Comparison of ENCODE assay signal across 8 mouse cellular contexts in the genomic region with DNA sequence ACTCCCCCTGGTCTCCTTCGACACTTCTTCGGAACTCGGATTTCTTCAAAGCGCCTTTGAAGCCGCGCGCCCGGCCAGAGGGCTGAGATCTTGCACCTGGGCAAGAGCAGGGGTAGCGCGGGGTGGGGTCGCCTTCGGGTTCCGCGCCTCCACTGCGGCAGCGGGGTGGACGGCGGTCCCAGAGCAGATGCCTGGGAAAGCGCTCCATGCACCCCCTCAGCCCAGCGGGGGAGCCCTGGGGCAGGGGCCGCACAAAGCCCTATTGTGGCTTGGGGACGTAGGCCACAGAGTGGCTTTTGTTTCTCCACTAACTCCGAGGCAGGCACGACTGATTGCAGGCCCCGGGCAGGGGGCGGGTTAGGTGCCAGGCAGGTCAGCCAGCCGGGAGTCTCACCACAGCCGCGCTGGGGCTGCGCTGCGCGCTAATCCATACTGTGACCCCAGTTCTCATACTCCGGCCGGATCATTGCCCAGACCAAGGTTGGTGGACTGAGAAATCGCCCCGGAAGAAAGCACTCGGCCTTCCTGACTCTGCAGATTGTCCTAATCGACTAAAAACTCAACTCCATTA. TPM values are rescaled to one million over a fixed set of nuclear protein-coding genes. Genes with fewer than 3 reads are reported as not detected.
A peak's percentile ranks its signal among the peaks of the same experiment; 100 is the strongest.
DNase-seq lines count a peak whose midpoint lies in the region; ATAC-seq and TF ChIP-seq lines count a peak whose summit lies in the region.

No protein-coding gene starts in this region.

- peak; percentile 46 for ATAC-seq in forebrain, postnatal 0 days
- ATAC-seq in kidney, postnatal 0 days (replicated peaks; ENCODE audit: low FRiP score, low read depth) = peak; percentile 64
- ATAC-seq in megakaryocyte progenitor cell, adult 5-6 weeks (replicated peaks; ENCODE audit: poor library complexity) = 0 out of 2 replicates have a peak, but pooled peaks have one; percentile 9

- TF ChIP-seq CTCF in forebrain, postnatal 0 days (IDR thresholded peaks at IDR 0.05; ENCODE audit: low read depth) = peak; percentile 17; the same call in 1 of the 2 replicates
- no peak for TF ChIP-seq CTCF in kidney, postnatal 0 days (IDR thresholded peaks at IDR 0.05; ENCODE audit: low read depth)

- WGBS in forebrain, postnatal 0 days = 3% methylated on average over 38 of the region's 38 CpGs
- WGBS in kidney, postnatal 0 days = 3% methylated on average over 38 of the region's 38 CpGs

- no peaks in the 10 kb centered on the region for H3K36me3 ChIP-seq in forebrain, postnatal 0 days (ENCODE audit: insufficient read depth)
- H3K36me3 ChIP-seq in kidney, postnatal 0 days (ENCODE audit: insufficient read depth, low read length) = no peaks in the 10 kb centered on the region

- H3K27ac ChIP-seq in forebrain, postnatal 0 days (ENCODE audit: low read depth, low read length) = peak overlapping the region; percentile 62
- H3K27ac ChIP-seq in kidney, postnatal 0 days = peak overlapping the region; percentile 91

- H3K9me3 ChIP-seq in forebrain, postnatal 0 days (ENCODE audit: low read length) = no peaks in the 10 kb centered on the region
- H3K9me3 ChIP-seq in kidney, postnatal 0 days (replicated peaks; ENCODE audit: low read length) = no peaks in the 10 kb centered on the region

- peaks cover 29% of the 10 kb centered on the region for H3K27me3 ChIP-seq in forebrain, postnatal 0 days (ENCODE audit: insufficient read depth, low read length)
- no peaks in the 10 kb centered on the region for H3K27me3 ChIP-seq in kidney, postnatal 0 days (ENCODE audit: insufficient read depth, low read length)

- peak overlapping the region; percentile 50 for H3K4me3 ChIP-seq in forebrain, postnatal 0 days (ENCODE audit: low read depth, low read length)
- H3K4me3 ChIP-seq in kidney, postnatal 0 days (replicated peaks; ENCODE audit: low read depth, low read length) = peak overlapping the region; percentile 45

- DNase-seq in layer of hippocampus, adult 11-12 months (ENCODE audit: low spot score) = peak; percentile 68
- no peak for DNase-seq in layer of hippocampus, postnatal 10 days (ENCODE audit: low spot score in 2 of 2)
- peak; percentile 55 to 62 for DNase-seq in cerebellum, postnatal 10 days
- DNase-seq in forebrain, postnatal 0 days = peak; percentile 26
- peak; percentile 68 for DNase-seq in kidney, postnatal 0 days (ENCODE audit: low spot score)
- DNase-seq in testis, postnatal 10 days (ENCODE audit: low spot score) = peak; percentile 57
- no peak for DNase-seq in thymus, postnatal 14 days

- H3K9ac ChIP-seq in forebrain, postnatal 0 days = peak overlapping the region; percentile 66
- peak overlapping the region; percentile 79 for H3K9ac ChIP-seq in kidney, postnatal 0 days (ENCODE audit: low read depth, low read length)

- H3K4me1 ChIP-seq in forebrain, postnatal 0 days (ENCODE audit: insufficient read depth) = peaks cover 3% of the 10 kb centered on the region; the same call in 1 of the 2 replicates
- peaks cover 12% of the 10 kb centered on the region for H3K4me1 ChIP-seq in kidney, postnatal 0 days (replicated peaks; ENCODE audit: insufficient read depth, low read length)

- H3K4me2 ChIP-seq in forebrain, postnatal 0 days (ENCODE audit: low read depth) = peak overlapping the region; percentile 94
- H3K4me2 ChIP-seq in kidney, postnatal 0 days (ENCODE audit: low read length) = peak overlapping the region; percentile 93

RNA-seq across cellular contexts. Expression of gene Aaas, which starts 5.4 kb away (rescaled TPM):
- 10 to 100 TPM; 23.2 to 26.3 TPM for total RNA-seq in layer of hippocampus, postnatal 10 days (2021)
- total RNA-seq in forebrain, postnatal 0 days (2014; rRNA removed) = 25.5 and 27.9 TPM in 2 replicates
- 31.6 and 33.4 TPM in 2 replicates for polyA plus RNA-seq in forebrain, postnatal 0 days (2015; fragmentation: Nextera tagmentation; extraction: Ambion mirVana)
- 37.1 and 42.2 TPM in 2 replicates for polyA plus RNA-seq in kidney, postnatal 0 days (2015; fragmentation: Nextera tagmentation; extraction: Ambion mirVana)
- 103 and 110 TPM in 2 replicates for total RNA-seq in megakaryocyte progenitor cell, adult 5-6 weeks (2015)
- total RNA-seq in megakaryocyte progenitor cell, adult 5-6 weeks (2017) = 141 and 151 TPM in 2 replicates

RNA-seq across cellular contexts. Expression of gene Sp7, which starts 11.0 kb away (rescaled TPM):
- total RNA-seq in layer of hippocampus, postnatal 10 days (2021) = under 1 TPM; 0.18 to 0.27 TPM
- total RNA-seq in forebrain, postnatal 0 days (2014; rRNA removed) = 0.92 and 2.1 TPM in 2 replicates
- 0.30 and 0.35 TPM in 2 replicates for polyA plus RNA-seq in forebrain, postnatal 0 days (2015; fragmentation: Nextera tagmentation; extraction: Ambion mirVana)
- 0.61 and 1.1 TPM in 2 replicates for polyA plus RNA-seq in kidney, postnatal 0 days (2015; fragmentation: Nextera tagmentation; extraction: Ambion mirVana)
- not detected in 2 replicates for total RNA-seq in megakaryocyte progenitor cell, adult 5-6 weeks (2015)
- total RNA-seq in megakaryocyte progenitor cell, adult 5-6 weeks (2017) = not detected in 2 replicates

RNA-seq across cellular contexts. Expression of gene Myg1, which starts 24.4 kb away (rescaled TPM):
- 10 to 100 TPM; 61.8 to 62.8 TPM for total RNA-seq in layer of hippocampus, postnatal 10 days (2021)
- total RNA-seq in forebrain, postnatal 0 days (2014; rRNA removed) = 46.4 and 54.2 TPM in 2 replicates
- 80.2 and 85.7 TPM in 2 replicates for polyA plus RNA-seq in forebrain, postnatal 0 days (2015; fragmentation: Nextera tagmentation; extraction: Ambion mirVana)
- 84.9 and 86.9 TPM in 2 replicates for polyA plus RNA-seq in kidney, postnatal 0 days (2015; fragmentation: Nextera tagmentation; extraction: Ambion mirVana)
- 26.5 and 28.4 TPM in 2 replicates for total RNA-seq in megakaryocyte progenitor cell, adult 5-6 weeks (2015)
- total RNA-seq in megakaryocyte progenitor cell, adult 5-6 weeks (2017) = 56.4 and 58.5 TPM in 2 replicates

RNA-seq across cellular contexts. Expression of gene Pfdn5, which starts 30.0 kb away (rescaled TPM):
- 100 to 1,000 TPM; 379 to 390 TPM for total RNA-seq in layer of hippocampus, postnatal 10 days (2021)
- total RNA-seq in forebrain, postnatal 0 days (2014; rRNA removed) = 177 and 262 TPM in 2 replicates
- 518 and 621 TPM in 2 replicates for polyA plus RNA-seq in forebrain, postnatal 0 days (2015; fragmentation: Nextera tagmentation; extraction: Ambion mirVana)
- 511 and 565 TPM in 2 replicates for polyA plus RNA-seq in kidney, postnatal 0 days (2015; fragmentation: Nextera tagmentation; extraction: Ambion mirVana)
- 345 and 346 TPM in 2 replicates for total RNA-seq in megakaryocyte progenitor cell, adult 5-6 weeks (2015)
- 343 and 379 TPM in 2 replicates for total RNA-seq in megakaryocyte progenitor cell, adult 5-6 weeks (2017)

RNA-seq across cellular contexts. Expression of gene Sp1, which starts 50.0 kb away (rescaled TPM):
- total RNA-seq in layer of hippocampus, postnatal 10 days (2021) = 10 to 100 TPM; 26.2 to 27.6 TPM
- total RNA-seq in forebrain, postnatal 0 days (2014; rRNA removed) = 16.4 and 22.5 TPM in 2 replicates
- 2.0 and 2.6 TPM in 2 replicates for polyA plus RNA-seq in forebrain, postnatal 0 days (2015; fragmentation: Nextera tagmentation; extraction: Ambion mirVana)
- 8.8 TPM in 2 replicates for polyA plus RNA-seq in kidney, postnatal 0 days (2015; fragmentation: Nextera tagmentation; extraction: Ambion mirVana)
- 62.0 and 63.9 TPM in 2 replicates for total RNA-seq in megakaryocyte progenitor cell, adult 5-6 weeks (2015)
- 46.4 and 52.9 TPM in 2 replicates for total RNA-seq in megakaryocyte progenitor cell, adult 5-6 weeks (2017)

Comparison
In these comparisons a context has a peak if more than half of its experiments do, and no peak if none do; other contexts are left out.
1. DNase-seq: peak in layer of hippocampus, adult 11-12 months (single experiment), cerebellum, postnatal 10 days (2 of 2), forebrain, postnatal 0 days (single experiment), kidney, postnatal 0 days (single experiment) and testis, postnatal 10 days (single experiment); none in layer of hippocampus, postnatal 10 days (0 of 2) and thymus, postnatal 14 days (single experiment).
2. ATAC-seq: peak in every context shown above with its lines; median percentile 64 in kidney, postnatal 0 days; 46 in forebrain, postnatal 0 days; 9 in megakaryocyte progenitor cell, adult 5-6 weeks.